Mouse (Mus musculus) CH12.LX (cell line): ENCODE data around the gene Sez6l2. TPM values are rescaled to one million over a fixed set of nuclear protein-coding genes. Genes with fewer than 3 reads are reported as not detected.

Experiments used
- DNase-seq: peaks from one replicate; pipeline ENCODE4 v3.0.0-alpha.2; 2013; ENCODE audit errors: extremely low read depth
- H3K27ac ChIP-seq: 2 replicates; pipeline ENCODE4 v1.5.1; 2012; ENCODE audit warnings: low read depth, mild to moderate bottlenecking, control low read depth, moderate library complexity; ENCODE audit not compliant: insufficient read depth
- H3K27me3 ChIP-seq: replicated peaks from 2 replicates; pipeline ENCODE3; 2012; ENCODE audit warnings: inconsistent platforms
- H3K36me3 ChIP-seq, 2 experiments: replicated peaks in 1 of 2; 2 replicates each; pipeline versions ENCODE3 to v1.6.1; 2012; ENCODE audit warnings: inconsistent platforms in 1 of 2, low read length in 1 of 2, mild to moderate bottlenecking in 1 of 2, mixed read lengths in 1 of 2, moderate library complexity in 1 of 2; ENCODE audit not compliant: control insufficient read depth in 1 of 2, insufficient read depth in 1 of 2
- H3K4me1 ChIP-seq, 2 experiments: 2 replicates each; pipeline ENCODE4 v1.6.1; 2012; ENCODE audit warnings: inconsistent platforms in 1 of 2, moderate library complexity in 1 of 2; ENCODE audit not compliant: insufficient read depth in 2 of 2, control insufficient read depth in 1 of 2
- H3K4me2 ChIP-seq: 2 replicates; pipeline ENCODE4 v1.6.1; 2012; ENCODE audit warnings: low read depth, mild to moderate bottlenecking, control low read depth; ENCODE audit not compliant: poor library complexity, insufficient read depth, severe bottlenecking
- H3K4me3 ChIP-seq, 3 experiments: fragments of 150-350 bp in 1 of 3; sonication (generic) in 1 of 3; replicated peaks in 1 of 3; 2 replicates each; pipeline versions ENCODE3 to v1.5.1; 2011 to 2012; ENCODE audit warnings: low read depth in 2 of 3, low read length in 2 of 3, mild to moderate bottlenecking in 2 of 3, moderate library complexity in 2 of 3, control low read depth in 1 of 3, improper control_type of control experiment in 1 of 3, inconsistent platforms in 1 of 3, mixed read lengths in 1 of 3; ENCODE audit not compliant: poor library complexity in 1 of 3
- H3K79me2 ChIP-seq: replicated peaks from 2 replicates; pipeline ENCODE4 v1.6.1; 2012; ENCODE audit warnings: mild to moderate bottlenecking, moderate library complexity; ENCODE audit not compliant: control insufficient read depth, poor library complexity, insufficient read depth, severe bottlenecking; ENCODE audit errors: extremely low read depth
- H3K9ac ChIP-seq: 2 replicates; pipeline ENCODE4 v1.6.1; 2012; ENCODE audit warnings: low read depth, mild to moderate bottlenecking, control low read depth, moderate library complexity; ENCODE audit not compliant: insufficient read depth
- H3K9me3 ChIP-seq: replicated peaks from 2 replicates; pipeline ENCODE3; 2012; ENCODE audit warnings: low read length, inconsistent platforms, mixed read lengths
- CHD2 ChIP-seq: IDR thresholded peaks from 2 replicates; pipeline ENCODE4 v1.6.1; 2011; ENCODE audit warnings: low read length, improper control_type of control experiment
- CTCF ChIP-seq, 2 experiments: IDR thresholded peaks in 1 of 2; conservative IDR thresholded peaks in 1 of 2; 2 replicates each; pipeline ENCODE4 v1.5.1; 2011 to 2012; ENCODE audit warnings: low read depth in 2 of 2, low read length in 2 of 2, improper control_type of control experiment in 1 of 2, inconsistent platforms in 1 of 2, mild to moderate bottlenecking in 1 of 2, moderate library complexity in 1 of 2
- E2F4 ChIP-seq: IDR thresholded peaks from 2 replicates; pipeline ENCODE4 v1.6.1; 2011; ENCODE audit warnings: low read depth, low read length, improper control_type of control experiment; ENCODE audit not compliant: insufficient replicate concordance
- EP300 ChIP-seq: IDR thresholded peaks from 2 replicates; pipeline ENCODE4 v1.6.1; 2011; ENCODE audit warnings: low read length, improper control_type of control experiment
- ETS1 ChIP-seq: conservative IDR thresholded peaks from 2 replicates; pipeline ENCODE4 v1.6.1; 2012; ENCODE audit warnings: low read depth, mild to moderate bottlenecking, inconsistent platforms, low read length, improper control_type of control experiment, moderate library complexity
- GABPA ChIP-seq: IDR thresholded peaks from 2 replicates; pipeline ENCODE4 v1.6.1; 2012; ENCODE audit warnings: low read depth, low read length, improper control_type of control experiment, inconsistent platforms; ENCODE audit not compliant: insufficient replicate concordance
- JUND ChIP-seq: conservative IDR thresholded peaks from 2 replicates; pipeline ENCODE4 v1.6.1; 2011; ENCODE audit warnings: low read depth, low read length, improper control_type of control experiment
- MAFK ChIP-seq: IDR thresholded peaks from 2 replicates; pipeline ENCODE4 v1.6.1; 2011; ENCODE audit warnings: low read length, improper control_type of control experiment; ENCODE audit not compliant: insufficient replicate concordance
- MAX ChIP-seq: IDR thresholded peaks from 2 replicates; pipeline ENCODE4 v1.6.1; 2011; ENCODE audit warnings: low read length, improper control_type of control experiment
- MAZ ChIP-seq: IDR thresholded peaks from 2 replicates; pipeline ENCODE4 v1.6.1; 2012; ENCODE audit warnings: low read depth, mild to moderate bottlenecking, inconsistent platforms, low read length, improper control_type of control experiment, moderate library complexity
- MXI1 ChIP-seq: IDR thresholded peaks from 2 replicates; pipeline ENCODE4 v1.6.1; 2011; ENCODE audit warnings: mild to moderate bottlenecking, low read depth, low read length, improper control_type of control experiment
- NELFE ChIP-seq: IDR thresholded peaks from 2 replicates; pipeline ENCODE4 v1.6.1; 2011; ENCODE audit warnings: low read depth, low read length, improper control_type of control experiment
- POLR2A ChIP-seq: IDR thresholded peaks from 2 replicates; pipeline ENCODE4 v1.6.1; 2011; ENCODE audit warnings: low read depth, mild to moderate bottlenecking, improper control_type of control experiment, low read length
- RCOR1 ChIP-seq: conservative IDR thresholded peaks from 2 replicates; pipeline ENCODE4 v1.6.1; 2012; ENCODE audit warnings: low read depth, mild to moderate bottlenecking, inconsistent platforms, low read length, improper control_type of control experiment
- SMC3 ChIP-seq: IDR thresholded peaks from 2 replicates; pipeline ENCODE4 v1.6.1; 2011; ENCODE audit warnings: low read depth, low read length, improper control_type of control experiment
- TBP ChIP-seq: conservative IDR thresholded peaks from 2 replicates; pipeline ENCODE4 v1.6.1; 2011; ENCODE audit warnings: low read depth, low read length, improper control_type of control experiment
- TCF12 ChIP-seq: IDR thresholded peaks from 2 replicates; pipeline ENCODE4 v1.6.1; 2014; ENCODE audit warnings: low read depth, mild to moderate bottlenecking, inconsistent platforms, low read length, improper control_type of control experiment
- USF1 ChIP-seq: IDR thresholded peaks from 2 replicates; pipeline ENCODE4 v1.6.1; 2014; ENCODE audit warnings: low read depth, mild to moderate bottlenecking, inconsistent platforms, low read length, improper control_type of control experiment
- dilution Hi-C: fragments of 300-500 bp; cut with MboI; formaldehyde crosslinking; loops from 2 replicates; pipeline ENCODE4 v1.14.3; 2020; ENCODE audit warnings: low sequenced_read_pairs; ENCODE audit not compliant: extremely low pct_unique_long_range_greater_than_20kb, extremely low pct_ligation_motif_present
- in situ Hi-C: fragments of 300-500 bp; cut with MboI; formaldehyde crosslinking; loops from 3 replicates; pipeline ENCODE4 v1.14.3; 2019; ENCODE audit warnings: low sequenced_read_pairs, low pct_ligation_motif_present, low pct_unique_long_range_greater_than_20kb, mixed read lengths
- polyA plus RNA-seq: library from polyadenylated mRNA; unstranded; fragments of >175 nt; gene quantifications from 2 replicates; pipeline ENCODE4 v1.2.1, GENCODE M21; 2012; ENCODE audit warnings: low read depth; ENCODE audit not compliant: insufficient read length
- total RNA-seq, 2 experiments: library from RNA; depleted of rRNA; stranded (reverse); fragments of 300-350 nt in 1 of 2; fragments of >200 nt in 1 of 2; gene quantifications; 2 replicates each; pipeline ENCODE4 v1.2.3; 2012 to 2014

The Sez6l2 gene
- total and polyA plus RNA-seq, 3 experiments = 7.2 to 29.3 (median 9.9) TPM

DNA sequence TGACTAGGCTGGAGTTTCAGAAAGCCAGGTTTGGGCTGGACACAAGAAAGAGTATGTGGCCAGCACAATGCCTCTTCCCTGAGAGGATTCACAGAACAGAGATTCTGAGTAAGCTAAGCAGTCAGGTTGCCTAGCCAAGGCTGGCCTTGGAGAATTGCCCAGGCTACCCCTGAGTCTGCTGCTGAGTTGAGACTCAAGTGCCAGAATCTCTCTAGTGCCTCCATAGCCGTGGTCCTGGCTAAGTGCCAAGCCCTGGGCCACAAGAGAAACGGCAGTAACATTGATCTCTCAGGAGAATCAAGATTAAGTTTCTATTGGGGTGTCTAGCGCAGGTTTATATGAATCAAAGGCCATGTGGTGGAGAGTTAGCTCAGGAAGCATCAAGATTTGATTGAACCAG is 15.2 kb downstream of the Sez6l2 start (continued):
- TF ChIP-seq CTCF (conservative IDR thresholded peaks at IDR 0.05 in 1 of 2, IDR thresholded peaks at IDR 0.05 in 1 of 2; ENCODE audit: low read depth in 2 of 2, low read length in 2 of 2) (no peak), MXI1 (no peak), TBP (no peak)

DNA sequence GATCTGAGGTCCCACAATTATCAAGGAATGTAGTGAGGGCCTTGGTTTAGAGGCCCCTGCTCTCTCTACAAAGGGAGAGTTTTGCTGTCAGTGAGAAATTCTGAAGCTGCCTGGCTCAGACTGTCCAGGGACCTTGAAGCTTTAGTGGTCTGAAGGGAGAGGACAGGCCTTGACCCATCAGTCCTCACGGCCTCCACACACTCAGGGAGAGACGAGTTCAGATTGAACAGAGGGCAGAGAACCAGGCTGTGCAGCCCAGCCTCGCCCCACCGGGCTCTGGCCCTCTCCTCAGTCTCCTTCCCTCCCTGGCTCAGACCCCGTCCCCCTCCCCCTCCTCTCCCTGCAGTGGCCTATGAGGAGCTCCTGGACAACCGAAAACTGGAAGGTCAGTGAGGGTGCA is 17.0 kb downstream of the Sez6l2 start:
- H3K4me3 ChIP-seq = no peak overlapping the region
- in situ Hi-C loops = loop anchor here (10.0 kb wide), 1 partner anchor 263 kb away; the partner anchor contains the start of gene Coro1a
- dilution Hi-C loops = no loop called here
- no peak for DNase-seq
- H3K4me2 ChIP-seq = no peak overlapping the region
- no peak overlapping the region for H3K9ac ChIP-seq
- H3K27me3 ChIP-seq = no peaks in the 10 kb centered on the region
- TF ChIP-seq ETS1 = no peak
- no peak for TF ChIP-seq USF1
- TF ChIP-seq, all 38 proteins: peak for 0
- H3K4me1 ChIP-seq = peaks cover 14 to 27% of the 10 kb centered on the region in 2 experiments
- H3K36me3 ChIP-seq = peaks cover 40 to 81% of the 10 kb centered on the region in 2 experiments
- no peak overlapping the region for H3K27ac ChIP-seq
- H3K9me3 ChIP-seq = no peaks in the 10 kb centered on the region
- no peaks in the 10 kb centered on the region for H3K79me2 ChIP-seq

DNA sequence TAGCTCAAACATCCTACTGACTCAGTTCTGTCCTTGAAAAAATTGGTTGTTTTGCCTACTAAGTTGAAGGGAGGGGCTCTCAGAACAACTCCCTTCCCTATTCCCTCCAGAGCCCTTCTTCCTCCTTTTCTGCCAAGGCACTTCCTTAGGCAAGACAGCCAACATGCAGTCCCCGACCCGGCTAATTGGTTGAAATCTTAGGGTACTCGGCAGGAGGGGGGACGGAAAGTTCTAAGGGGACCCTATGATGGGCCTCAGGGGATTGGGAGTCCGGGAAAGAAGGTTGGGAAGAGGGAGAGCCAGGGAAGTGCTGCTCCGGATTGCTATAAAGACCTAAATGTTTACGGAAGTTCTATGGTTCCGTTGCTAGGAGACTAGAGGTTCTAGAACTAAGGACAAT is 25.1 kb downstream of the Sez6l2 start:
- TF ChIP-seq NELFE = no peak
- TF ChIP-seq E2F4 = no peak
- TF ChIP-seq TCF12 = no peak
- no peak for TF ChIP-seq MAFK
- no peak for TF ChIP-seq RCOR1
- TF ChIP-seq GABPA = no peak
- TF ChIP-seq MAZ = no peak
- TF ChIP-seq SMC3 = no peak
- TF ChIP-seq POLR2A = no peak
- TF ChIP-seq CHD2 = no peak
- no peak for TF ChIP-seq JUND
- TF ChIP-seq ETS1 = no peak
- TF ChIP-seq USF1 = no peak
- no peak for TF ChIP-seq EP300
- no peak for TF ChIP-seq MAX
- no peak for DNase-seq
- H3K9me3 ChIP-seq = no peaks in the 10 kb centered on the region
- in situ Hi-C loops (loop anchor here (25.0 kb wide), 1 partner anchor 812 kb away; the partner anchor contains the start of genes Gm49388 and Setd1a), dilution Hi-C loops (no loop called here)
- peaks cover 9 to 38% of the 10 kb centered on the region in 2 experiments for H3K4me1 ChIP-seq
- H3K4me3 ChIP-seq = peak overlapping the region; percentile 41 to 97 (median 56)
- peak overlapping the region; percentile 49; the same call in 1 of the 2 replicates for H3K9ac ChIP-seq
- peaks cover 17% of the 10 kb centered on the region for H3K79me2 ChIP-seq
- H3K27me3 ChIP-seq = no peaks in the 10 kb centered on the region
- no peak overlapping the region for H3K27ac ChIP-seq
- H3K4me2 ChIP-seq = peak overlapping the region; percentile 50
- peaks cover 34 to 60% of the 10 kb centered on the region in 2 experiments for H3K36me3 ChIP-seq
